Mouse (Mus musculus) spleen, adult 2 months (tissue): ENCODE measurements around the gene Hist1h2br.

ENCODE experiments used
- CTCF ChIP-seq: fragments of 200-500 bp; IDR thresholded peaks from 2 replicates; pipeline ENCODE4 v1.5.1; 2011; ENCODE audit warnings: mild to moderate bottlenecking, inconsistent platforms; ENCODE audit not compliant: insufficient read depth, insufficient read length, insufficient replicate concordance; ENCODE audit errors: extremely low read depth
- POLR2A ChIP-seq: fragments of 200-500 bp; IDR thresholded peaks from 2 replicates; pipeline ENCODE4 v1.6.1; 2011; ENCODE audit warnings: low read depth, low read length, inconsistent platforms

DNA sequence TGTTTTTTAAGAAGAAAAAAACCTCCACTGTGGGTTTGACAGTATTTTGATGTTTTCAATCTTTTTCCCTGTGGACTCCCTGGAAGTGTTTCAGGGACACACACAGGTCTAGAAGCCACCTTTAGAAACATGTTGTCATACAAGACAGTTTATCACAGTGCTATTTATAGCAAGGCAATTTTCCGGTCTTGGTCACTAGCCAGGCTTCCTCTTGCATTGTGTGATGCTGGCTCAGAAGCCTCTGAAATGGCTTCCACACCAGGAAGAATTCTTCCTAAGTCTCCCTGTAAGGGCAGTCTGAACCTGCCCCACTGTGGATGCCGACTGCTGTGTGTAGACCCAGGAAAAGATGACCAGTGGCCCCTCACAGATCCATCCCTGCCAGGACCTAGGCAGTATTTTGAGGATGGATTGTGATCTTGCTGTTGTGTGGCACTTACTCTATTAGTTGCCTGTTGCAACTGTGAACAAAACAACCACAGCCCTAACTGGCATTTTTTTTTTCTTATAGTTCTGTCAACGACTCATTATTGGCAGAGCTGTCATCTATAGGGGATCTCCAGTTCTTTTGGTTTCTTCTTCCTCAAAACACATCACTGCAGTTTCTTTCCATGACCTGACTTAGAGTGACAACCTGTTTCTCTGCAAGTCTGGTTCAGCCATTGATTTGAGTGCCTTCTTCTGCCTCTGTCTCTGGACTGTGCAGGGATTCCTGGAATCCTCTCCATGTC lies 18.8 kb downstream of the Hist1h2br start:
- TF ChIP-seq POLR2A (no peak), CTCF (no peak)
